Mouse (Mus musculus): ENCODE measurements around the gene Fzd1. TPM values are rescaled to one million over a fixed set of nuclear protein-coding genes. Genes with fewer than 3 reads are reported as not detected.
A peak's percentile ranks its signal among the peaks of the same experiment; 100 is the strongest.

Gene Fzd1
- 8.1 and 11.5 TPM in 2 replicates for polyA plus RNA-seq (2014; fragmentation: Nextera tagmentation; extraction: Ambion mirVana)

- Histone ChIP-seq H3K4me3 (ENCODE audit: low read depth, low read length) (peak within 1 kb of the TSS; percentile 85), H3K9me3 (ENCODE audit: control insufficient read depth, low read length) (no peaks in the 10 kb centered on the region), H3K4me2 (ENCODE audit: low read depth, low read length) (peak within 1 kb of the TSS; percentile 98), H3K9ac (replicated peaks; ENCODE audit: low read depth, low read length) (peak within 1 kb of the TSS; percentile 76), H3K27me3 (ENCODE audit: control insufficient read depth, insufficient read depth, low read length) (peaks cover 2% of the 10 kb centered on the region), H3K36me3 (ENCODE audit: control insufficient read depth, insufficient read depth, low read length) (no peaks in the 10 kb centered on the region), H3K27ac (ENCODE audit: low read depth, low read length) (peak within 1 kb of the TSS; percentile 85), H3K4me1 (ENCODE audit: control insufficient read depth, insufficient read depth, low read length) (peaks cover 11% of the 10 kb centered on the region; the same call in 1 of the 2 replicates)
- peak; percentile 96 for ATAC-seq (ENCODE audit: low read depth)
- under 1% methylated on average over 28 of the region's 33 CpGs for WGBS
Observed at GRCm38 (mm10) chr5:4757902-4758301, at the start of gene Fzd1. Gene Fzd1 (minus strand): TSS chr5:4758035.

GRCm38 (mm10) chr5:4805228-4805627, 47.4 kb upstream of the Fzd1 start:
- Histone ChIP-seq H3K4me2 (ENCODE audit: low read depth, low read length) (no peak overlapping the region), H3K27ac (ENCODE audit: low read depth, low read length) (no peak overlapping the region), H3K4me1 (ENCODE audit: control insufficient read depth, insufficient read depth, low read length) (no peaks in the 10 kb centered on the region), H3K36me3 (ENCODE audit: control insufficient read depth, insufficient read depth, low read length) (no peaks in the 10 kb centered on the region), H3K27me3 (ENCODE audit: control insufficient read depth, insufficient read depth, low read length) (no peaks in the 10 kb centered on the region), H3K9me3 (ENCODE audit: control insufficient read depth, low read length) (no peaks in the 10 kb centered on the region), H3K4me3 (ENCODE audit: low read depth, low read length) (no peak overlapping the region), H3K9ac (replicated peaks; ENCODE audit: low read depth, low read length) (no peak overlapping the region)
- WGBS = 51% methylated on average over 4 of the region's 4 CpGs
- ATAC-seq (ENCODE audit: low read depth) = no peak

- no peaks in the 10 kb centered on the region for H3K27me3 ChIP-seq (ENCODE audit: control insufficient read depth, insufficient read depth, low read length)
- no peaks in the 10 kb centered on the region for H3K9me3 ChIP-seq (ENCODE audit: control insufficient read depth, low read length)
- no peak overlapping the region for H3K4me3 ChIP-seq (ENCODE audit: low read depth, low read length)
- no peak for ATAC-seq (ENCODE audit: low read depth)
- H3K36me3 ChIP-seq (ENCODE audit: control insufficient read depth, insufficient read depth, low read length) = no peaks in the 10 kb centered on the region
- no peak overlapping the region for H3K27ac ChIP-seq (ENCODE audit: low read depth, low read length)
- 78% methylated on average over 5 of the region's 5 CpGs for WGBS
- H3K9ac ChIP-seq (replicated peaks; ENCODE audit: low read depth, low read length) = no peak overlapping the region
- no peak overlapping the region for H3K4me2 ChIP-seq (ENCODE audit: low read depth, low read length)
- H3K4me1 ChIP-seq (ENCODE audit: control insufficient read depth, insufficient read depth, low read length) = no peaks in the 10 kb centered on the region
Observed at GRCm38 (mm10) chr5:4803708-4804107, 45.9 kb upstream of the Fzd1 start.

- Histone ChIP-seq H3K4me1 (ENCODE audit: control insufficient read depth, insufficient read depth, low read length) (no peaks in the 10 kb centered on the region), H3K9ac (replicated peaks; ENCODE audit: low read depth, low read length) (no peak overlapping the region), H3K4me2 (ENCODE audit: low read depth, low read length) (no peak overlapping the region), H3K4me3 (ENCODE audit: low read depth, low read length) (no peak overlapping the region), H3K27ac (ENCODE audit: low read depth, low read length) (no peak overlapping the region), H3K9me3 (ENCODE audit: control insufficient read depth, low read length) (no peaks in the 10 kb centered on the region), H3K27me3 (ENCODE audit: control insufficient read depth, insufficient read depth, low read length) (no peaks in the 10 kb centered on the region), H3K36me3 (ENCODE audit: control insufficient read depth, insufficient read depth, low read length) (no peaks in the 10 kb centered on the region)
- ATAC-seq (ENCODE audit: low read depth) = no peak
Observed at GRCm38 (mm10) chr5:4801971-4802370, 44.1 kb upstream of the Fzd1 start.

- H3K27ac ChIP-seq (ENCODE audit: low read depth, low read length) = no peak overlapping the region
- WGBS = 35% methylated on average over 8 of the region's 8 CpGs
- H3K4me3 ChIP-seq (ENCODE audit: low read depth, low read length) = no peak overlapping the region
- H3K36me3 ChIP-seq (ENCODE audit: control insufficient read depth, insufficient read depth, low read length) = no peaks in the 10 kb centered on the region
- H3K27me3 ChIP-seq (ENCODE audit: control insufficient read depth, insufficient read depth, low read length) = no peaks in the 10 kb centered on the region
- no peak overlapping the region for H3K4me2 ChIP-seq (ENCODE audit: low read depth, low read length)
- no peaks in the 10 kb centered on the region for H3K4me1 ChIP-seq (ENCODE audit: control insufficient read depth, insufficient read depth, low read length)
- peak; percentile 79 for ATAC-seq (ENCODE audit: low read depth)
- no peak overlapping the region for H3K9ac ChIP-seq (replicated peaks; ENCODE audit: low read depth, low read length)
- no peaks in the 10 kb centered on the region for H3K9me3 ChIP-seq (ENCODE audit: control insufficient read depth, low read length)
Observed at GRCm38 (mm10) chr5:4801096-4801850, 43.4 kb upstream of the Fzd1 start.

GRCm38 (mm10) chr5:4791219-4791618, 33.4 kb upstream of the Fzd1 start:
- ATAC-seq (ENCODE audit: low read depth) = no peak
- no peaks in the 10 kb centered on the region for H3K36me3 ChIP-seq (ENCODE audit: control insufficient read depth, insufficient read depth, low read length)
- no peak overlapping the region for H3K9ac ChIP-seq (replicated peaks; ENCODE audit: low read depth, low read length)
- 76% methylated on average over 3 of the region's 3 CpGs for WGBS
- no peak overlapping the region for H3K4me2 ChIP-seq (ENCODE audit: low read depth, low read length)
- no peak overlapping the region for H3K27ac ChIP-seq (ENCODE audit: low read depth, low read length)
- H3K4me3 ChIP-seq (ENCODE audit: low read depth, low read length) = no peak overlapping the region
- no peaks in the 10 kb centered on the region for H3K4me1 ChIP-seq (ENCODE audit: control insufficient read depth, insufficient read depth, low read length)
- no peaks in the 10 kb centered on the region for H3K27me3 ChIP-seq (ENCODE audit: control insufficient read depth, insufficient read depth, low read length)
- H3K9me3 ChIP-seq (ENCODE audit: control insufficient read depth, low read length) = no peaks in the 10 kb centered on the region

- H3K36me3 ChIP-seq (ENCODE audit: control insufficient read depth, insufficient read depth, low read length) = no peaks in the 10 kb centered on the region
- 71% methylated on average over 4 of the region's 4 CpGs for WGBS
Observed at GRCm38 (mm10) chr5:4790265-4790664, 32.4 kb upstream of the Fzd1 start.

GRCm38 (mm10) chr5:4788484-4788883, 30.6 kb upstream of the Fzd1 start:
- no peaks in the 10 kb centered on the region for H3K9me3 ChIP-seq (ENCODE audit: control insufficient read depth, low read length)
- no peaks in the 10 kb centered on the region for H3K36me3 ChIP-seq (ENCODE audit: control insufficient read depth, insufficient read depth, low read length)
- no peak for ATAC-seq (ENCODE audit: low read depth)
- H3K27me3 ChIP-seq (ENCODE audit: control insufficient read depth, insufficient read depth, low read length) = no peaks in the 10 kb centered on the region
- no peak overlapping the region for H3K4me3 ChIP-seq (ENCODE audit: low read depth, low read length)
- no peak overlapping the region for H3K4me2 ChIP-seq (ENCODE audit: low read depth, low read length)
- WGBS = 88% methylated on average over 3 of the region's 3 CpGs
- no peaks in the 10 kb centered on the region for H3K4me1 ChIP-seq (ENCODE audit: control insufficient read depth, insufficient read depth, low read length)
- H3K9ac ChIP-seq (replicated peaks; ENCODE audit: low read depth, low read length) = no peak overlapping the region
- no peak overlapping the region for H3K27ac ChIP-seq (ENCODE audit: low read depth, low read length)

More at GRCm38 (mm10) chr5:4790265-4790664, 32.4 kb upstream of the Fzd1 start:
- no peak overlapping the region for H3K4me2 ChIP-seq (ENCODE audit: low read depth, low read length)
- no peak for ATAC-seq (ENCODE audit: low read depth)
- H3K27ac ChIP-seq (ENCODE audit: low read depth, low read length) = no peak overlapping the region
- no peaks in the 10 kb centered on the region for H3K9me3 ChIP-seq (ENCODE audit: control insufficient read depth, low read length)
- H3K9ac ChIP-seq (replicated peaks; ENCODE audit: low read depth, low read length) = no peak overlapping the region
- no peaks in the 10 kb centered on the region for H3K4me1 ChIP-seq (ENCODE audit: control insufficient read depth, insufficient read depth, low read length)
- H3K27me3 ChIP-seq (ENCODE audit: control insufficient read depth, insufficient read depth, low read length) = no peaks in the 10 kb centered on the region
- no peak overlapping the region for H3K4me3 ChIP-seq (ENCODE audit: low read depth, low read length)

- Histone ChIP-seq H3K27ac (ENCODE audit: low read depth, low read length) (no peak overlapping the region), H3K27me3 (ENCODE audit: control insufficient read depth, insufficient read depth, low read length) (no peaks in the 10 kb centered on the region), H3K9ac (replicated peaks; ENCODE audit: low read depth, low read length) (no peak overlapping the region), H3K4me1 (ENCODE audit: control insufficient read depth, insufficient read depth, low read length) (no peaks in the 10 kb centered on the region), H3K4me3 (ENCODE audit: low read depth, low read length) (no peak overlapping the region), H3K9me3 (ENCODE audit: control insufficient read depth, low read length) (no peaks in the 10 kb centered on the region), H3K4me2 (ENCODE audit: low read depth, low read length) (no peak overlapping the region), H3K36me3 (ENCODE audit: control insufficient read depth, insufficient read depth, low read length) (no peaks in the 10 kb centered on the region)
- ATAC-seq (ENCODE audit: low read depth) = no peak
- WGBS = 88% methylated on average over 3 of the region's 3 CpGs
Observed at GRCm38 (mm10) chr5:4786816-4787215, 29.0 kb upstream of the Fzd1 start.
